Mouse (Mus musculus) frontal cortex, adult 2 months (tissue): Measurements from ENCODE around the gene Gpr63. TPM values are rescaled to one million over a fixed set of nuclear protein-coding genes. Genes with fewer than 3 reads are reported as not detected.
"Not testable (repeated sequence)": the region's sequence is repeated elsewhere in the genome, so short reads cannot be mapped to it uniquely, and the experiment has no call there.

Experiments used
- DNase-seq, 2 experiments: peaks; one replicate each; pipeline ENCODE4 v3.0.0; 2022; ENCODE audit warnings: low spot score in 1 of 2; ENCODE audit errors: extremely low spot score in 1 of 2
- polyA plus RNA-seq: library from polyadenylated mRNA; depleted of rRNA; stranded (reverse); fragments of >200 nt; gene quantifications from 2 replicates; pipeline ENCODE4 v1.2.3, GENCODE M21; 2012; rRNA removed

Gpr63 gene
- polyA plus RNA-seq: 10.1 and 10.3 TPM in 2 replicates

DNA sequence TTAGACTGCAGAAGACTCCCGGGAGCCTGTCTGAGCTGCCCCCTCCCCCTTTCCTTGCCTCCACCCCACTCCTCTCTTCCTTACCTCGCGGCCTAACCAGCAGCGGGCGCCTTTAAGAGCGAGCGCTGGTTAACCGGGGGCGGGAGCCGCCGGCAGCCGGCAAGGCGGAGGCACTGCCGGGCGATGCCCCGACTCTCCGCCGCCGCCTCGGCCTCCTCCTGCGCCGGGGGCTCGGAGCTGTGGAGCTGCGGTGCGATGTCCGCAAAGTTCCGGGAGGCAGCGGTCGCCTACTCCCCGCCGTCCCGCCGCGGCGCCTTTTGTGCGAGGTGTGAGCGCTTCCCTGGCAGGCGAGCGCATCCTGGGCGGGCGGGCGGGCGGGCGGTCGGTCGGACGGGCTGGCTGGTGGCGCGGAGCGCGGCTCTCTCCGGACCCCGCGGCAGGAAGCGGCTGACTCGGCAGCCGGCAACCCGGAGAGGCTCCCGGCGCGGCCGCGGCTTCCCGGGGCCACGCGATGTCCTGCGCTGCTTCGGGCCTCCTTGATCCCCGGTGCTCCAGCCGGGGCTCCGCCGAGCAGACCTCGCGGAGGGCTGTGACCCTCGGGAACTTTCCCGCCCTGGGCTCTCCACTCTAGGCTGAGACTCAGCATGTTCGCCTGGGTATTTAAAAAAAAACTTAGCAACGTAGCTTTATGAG lies at the start of gene Gpr63:
Gpr63 (plus strand) TSS at position 109 of the 693 bp plus-strand sequence.
- DNase-seq: peak; percentile 42 to 79

DNA sequence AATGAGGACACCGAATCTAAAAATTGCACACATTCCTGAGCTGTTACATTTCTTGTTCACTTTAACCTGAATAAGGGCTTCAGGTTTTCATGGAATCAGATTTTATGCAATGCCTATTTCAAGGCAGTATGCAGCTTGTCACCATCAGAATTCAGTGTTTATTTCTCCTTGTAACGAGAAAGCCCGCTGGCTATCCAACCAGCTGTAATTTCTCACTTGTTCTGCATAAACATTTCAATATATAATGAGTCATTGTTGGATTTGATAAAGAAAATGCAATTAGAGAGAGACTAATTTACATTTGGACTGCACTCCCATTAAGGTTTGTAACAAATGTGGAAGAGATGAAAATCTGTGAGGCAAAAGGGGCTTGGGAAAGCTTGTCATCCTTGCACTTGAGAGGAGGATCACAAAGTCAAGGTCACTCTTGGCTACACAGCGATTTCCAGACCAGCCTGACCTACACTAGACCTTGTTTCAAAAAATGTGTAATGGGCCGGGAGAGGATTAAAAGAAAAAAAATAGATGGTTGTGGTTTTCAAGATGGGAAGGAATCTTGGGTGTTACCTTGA lies 46.1 kb upstream of the Gpr63 start:
- no peak for DNase-seq

DNA sequence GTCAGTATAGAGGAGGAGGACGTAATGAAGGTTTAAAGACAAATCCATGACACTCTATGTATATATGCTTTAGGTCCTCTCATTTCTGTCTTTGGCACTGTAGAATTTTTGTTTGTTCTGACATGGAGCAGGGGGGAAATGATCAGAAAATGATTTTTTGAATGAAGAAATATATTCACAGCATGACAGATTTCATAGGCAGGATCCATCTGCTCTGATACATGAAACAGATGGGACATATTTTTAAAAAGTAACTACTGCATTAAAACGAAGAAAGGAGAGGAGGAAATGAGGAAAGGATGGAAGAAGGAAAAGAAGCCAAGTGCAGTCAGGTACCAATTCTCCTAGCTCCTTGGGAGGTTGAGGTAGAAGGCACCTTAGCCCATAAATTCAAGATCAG lies 41.5 kb upstream of the Gpr63 start:
- peak in 1 of 2 experiments; percentile 52 for DNase-seq

DNA sequence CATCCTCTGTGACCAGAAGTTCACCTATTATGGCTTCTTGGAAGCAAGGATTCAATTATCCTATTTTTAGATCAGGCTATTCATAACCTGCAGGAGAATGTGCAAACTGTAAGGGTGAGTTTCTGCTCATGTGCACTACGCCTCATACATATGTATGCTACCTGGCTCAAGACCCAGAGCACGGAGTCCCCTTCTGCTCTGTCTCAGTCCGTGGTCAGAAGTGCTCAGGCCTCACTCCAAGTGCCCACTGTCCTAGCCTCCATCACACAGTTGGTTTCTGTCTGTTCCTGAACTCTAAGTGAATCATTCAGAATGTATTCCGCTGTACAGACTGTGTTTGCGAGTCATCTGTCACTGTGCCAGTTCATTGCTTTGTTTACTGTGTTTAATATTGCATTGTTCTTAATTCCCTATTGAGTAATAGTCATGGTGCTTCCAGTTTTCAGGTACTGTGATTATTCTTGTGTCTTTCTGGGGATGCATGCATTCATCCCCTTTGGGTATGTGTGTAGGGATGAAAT lies 37.9 kb upstream of the Gpr63 start:
- DNase-seq: no peak

DNA sequence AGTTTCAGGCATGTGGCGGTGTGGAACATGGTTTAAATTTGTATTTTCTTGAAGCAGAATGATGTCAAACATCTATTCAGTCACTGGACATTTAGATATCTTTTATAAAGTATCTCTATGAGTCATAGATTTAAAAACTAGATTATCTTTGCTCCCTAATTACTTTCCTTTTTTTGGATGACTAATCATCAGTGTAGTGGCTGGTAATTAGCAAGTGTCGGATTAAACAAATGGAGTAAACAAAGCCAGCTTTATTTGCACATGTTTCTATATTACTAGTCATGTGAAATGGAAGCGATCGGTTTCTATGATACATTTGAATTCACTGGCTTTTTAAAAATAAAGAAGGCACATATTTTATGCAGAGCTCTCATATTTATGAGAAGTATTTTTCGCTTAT lies 37.3 kb upstream of the Gpr63 start:
- no peak for DNase-seq

DNA sequence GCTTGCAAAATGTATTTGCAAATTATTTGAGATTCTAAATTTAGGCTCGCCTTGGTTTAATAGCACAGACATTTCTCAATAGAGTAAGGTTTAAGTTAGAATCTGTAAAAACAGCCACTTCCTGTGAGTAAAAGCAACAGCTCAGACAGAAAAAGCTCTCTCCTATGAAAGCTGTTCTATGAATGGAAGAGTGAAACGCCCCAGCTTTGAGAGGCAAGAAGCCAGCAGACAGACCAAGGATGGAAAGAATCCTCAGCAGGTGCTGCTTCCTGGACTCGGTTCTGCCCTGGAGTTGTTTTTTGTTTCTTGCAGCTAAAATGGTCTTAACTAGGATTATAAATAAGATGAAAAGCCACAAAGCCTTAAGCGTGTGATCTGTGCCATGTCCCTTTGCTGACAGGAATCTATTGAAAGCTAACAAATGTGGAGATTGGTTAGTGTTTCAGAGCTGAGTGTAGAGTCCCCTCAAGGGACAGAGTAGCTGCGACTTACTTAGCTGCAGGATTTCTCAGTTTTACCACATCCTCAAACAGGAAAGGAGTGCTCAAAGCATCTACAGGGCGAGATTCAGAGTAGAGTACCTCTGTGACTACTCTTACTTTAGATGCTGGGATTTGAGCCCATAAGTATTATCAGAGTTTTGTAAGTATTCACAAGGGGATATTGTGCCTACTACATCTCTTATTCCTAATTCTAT lies 23.3 kb upstream of the Gpr63 start:
- DNase-seq: peak in 1 of 2 experiments; percentile 59

DNA sequence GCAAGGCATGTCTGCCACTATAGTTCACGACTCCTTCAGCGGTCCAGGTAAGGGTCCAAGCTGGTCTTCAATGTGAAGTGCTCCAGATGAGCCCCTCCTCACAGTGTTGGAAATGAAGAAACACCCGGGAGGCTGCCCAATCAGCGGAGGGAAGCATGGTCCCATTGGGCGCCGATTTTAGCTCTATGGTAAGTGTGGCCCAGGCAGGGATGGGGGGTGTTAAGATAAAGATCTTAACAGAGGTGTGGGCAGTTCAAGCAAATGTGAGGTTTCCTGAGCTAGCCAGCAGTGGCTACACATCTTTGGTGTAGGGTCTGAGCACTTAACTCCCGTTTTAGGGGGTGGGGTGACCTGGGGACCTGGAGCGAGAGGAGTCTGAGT lies 299 bp upstream of the Gpr63 start:
- DNase-seq: peak in 1 of 2 experiments; percentile 6

DNA sequence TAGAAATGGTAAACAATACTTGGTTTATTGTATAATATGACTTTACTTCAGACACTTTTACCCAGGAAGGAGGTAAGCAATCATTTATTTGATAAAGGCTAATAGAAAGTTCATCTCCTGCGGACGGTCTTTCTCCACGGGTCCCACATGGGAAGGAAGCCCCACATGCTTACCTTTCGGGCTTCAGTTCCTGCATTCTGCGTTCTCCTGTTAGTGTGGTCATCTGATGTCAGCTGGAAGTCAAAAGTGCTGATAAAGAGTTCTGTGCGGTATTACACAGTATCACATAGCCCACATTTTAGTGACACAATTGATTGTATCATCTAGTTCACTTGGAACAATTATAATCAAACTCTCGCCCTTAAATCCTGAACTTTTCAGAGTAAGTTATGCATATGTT lies 1.0 kb downstream of the Gpr63 start:
- DNase-seq: no peak

DNA sequence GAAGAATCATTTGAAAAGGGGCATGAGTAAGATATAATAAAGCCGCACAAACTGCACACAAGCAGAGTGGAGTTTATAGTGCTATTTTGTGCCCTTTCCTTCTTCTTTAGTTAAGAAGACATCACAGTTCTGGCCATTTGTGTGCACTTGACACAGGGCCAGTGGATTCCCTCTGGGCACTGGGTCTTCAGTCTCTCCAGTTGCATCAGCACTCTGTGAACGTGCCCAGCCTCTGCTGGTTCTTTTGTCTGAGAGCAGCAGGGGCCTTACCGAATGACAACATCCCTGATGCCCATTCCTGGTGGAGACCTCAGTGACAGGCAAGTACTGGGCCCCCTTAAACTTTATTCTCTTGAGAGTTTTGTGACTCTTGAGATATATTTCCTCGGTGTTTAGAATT lies 12.4 kb downstream of the Gpr63 start:
- no peak for DNase-seq

DNA sequence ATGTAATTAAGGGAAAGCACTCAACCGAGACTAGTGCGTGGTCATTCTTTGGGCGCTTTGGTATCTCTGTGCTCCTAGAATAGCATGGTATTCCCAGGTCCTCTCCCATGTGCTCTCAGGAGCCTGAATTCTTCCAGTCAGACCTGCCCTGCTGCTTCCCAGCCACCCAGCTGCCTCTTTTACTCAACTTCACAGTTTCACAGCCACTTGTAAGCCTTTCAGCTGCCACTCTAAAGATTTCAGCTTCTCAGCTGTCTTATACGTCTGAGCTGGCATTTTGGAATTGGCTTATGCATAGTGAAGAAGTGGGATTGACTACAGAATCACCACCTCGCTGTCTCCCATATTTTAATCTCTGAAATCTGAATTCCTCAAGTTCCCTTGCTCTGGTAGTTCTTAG lies 19.4 kb downstream of the Gpr63 start:
- no peak for DNase-seq

DNA sequence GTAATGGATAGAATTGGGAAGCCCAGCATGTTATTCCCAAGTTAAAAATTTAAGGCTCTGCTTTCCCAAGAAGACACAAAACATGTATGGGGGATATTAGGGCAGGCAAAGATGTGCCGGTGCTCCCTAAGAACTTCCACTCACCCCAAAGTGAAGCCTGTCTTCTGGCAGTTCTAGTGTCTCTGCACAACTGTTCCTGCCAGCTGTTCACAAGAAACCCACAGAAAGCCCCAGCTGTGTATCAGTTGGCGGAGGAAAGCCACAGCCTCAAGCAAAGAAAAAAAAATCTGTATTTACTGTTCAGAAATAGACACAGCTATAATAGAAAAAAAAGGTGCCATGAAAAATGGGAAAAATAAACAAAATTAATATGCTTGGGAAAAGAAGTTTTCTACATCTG lies 25.3 kb downstream of the Gpr63 start:
- DNase-seq: no peak

DNA sequence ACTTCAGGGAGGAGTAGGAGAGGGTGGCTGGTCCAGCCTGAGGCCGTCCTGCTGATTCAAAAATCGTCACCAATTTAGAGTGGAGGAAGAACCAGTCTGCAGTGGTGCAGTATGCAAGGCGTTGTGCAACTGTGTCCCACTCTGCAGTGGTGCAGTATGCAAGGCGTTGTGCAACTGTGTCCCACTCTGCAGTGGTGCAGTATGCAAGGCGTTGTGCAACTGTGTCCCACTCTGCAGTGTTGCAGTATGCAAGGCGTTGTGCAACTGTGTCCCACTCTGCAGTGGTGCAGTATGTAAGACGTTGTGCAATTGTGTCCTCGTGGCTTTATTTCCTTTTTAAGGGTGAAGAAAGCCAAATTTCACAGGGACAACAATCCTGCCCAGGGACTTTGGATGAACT lies 43.1 kb downstream of the Gpr63 start:
- not testable (repeated sequence) for DNase-seq

DNA sequence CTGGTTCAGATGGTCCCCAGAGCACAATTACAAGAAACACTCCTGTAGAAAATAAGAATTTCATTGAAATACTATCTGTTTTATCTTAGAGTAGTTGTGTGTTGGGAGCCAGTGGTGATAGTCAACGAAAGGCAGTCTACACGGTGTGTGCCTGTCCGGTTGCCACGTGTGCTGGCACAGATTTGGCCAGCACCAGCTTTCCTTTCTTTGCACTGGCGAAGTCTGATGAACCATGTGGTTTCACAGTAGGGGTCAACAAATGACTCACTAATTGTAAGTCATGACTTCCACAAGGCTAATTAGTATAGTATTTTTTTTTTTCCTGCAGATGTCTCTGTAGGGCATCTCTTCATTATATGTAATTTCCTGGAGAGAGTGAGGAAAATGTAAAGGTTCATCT lies 45.6 kb downstream of the Gpr63 start:
- DNase-seq: no peak

DNA sequence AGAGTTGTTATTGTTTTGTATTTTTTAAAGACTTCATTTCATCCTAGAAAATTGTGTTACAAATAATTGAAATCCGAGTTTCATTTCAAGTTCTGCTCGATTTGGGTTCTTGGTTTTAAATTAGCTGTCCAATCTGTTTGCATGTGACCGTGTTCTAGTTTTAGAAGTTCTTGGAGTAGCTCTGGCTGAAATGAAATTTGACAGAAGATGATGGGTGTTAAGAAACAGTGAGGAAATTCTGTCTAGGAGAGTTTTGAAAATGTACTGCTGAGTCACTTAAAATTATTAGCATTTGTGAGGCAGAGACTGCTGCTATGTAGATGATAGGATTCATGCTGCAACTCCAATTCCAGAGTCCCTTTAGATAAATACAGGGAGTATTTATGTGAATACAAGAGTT lies 46.5 kb downstream of the Gpr63 start:
- DNase-seq: peak; percentile 22 to 59

DNA sequence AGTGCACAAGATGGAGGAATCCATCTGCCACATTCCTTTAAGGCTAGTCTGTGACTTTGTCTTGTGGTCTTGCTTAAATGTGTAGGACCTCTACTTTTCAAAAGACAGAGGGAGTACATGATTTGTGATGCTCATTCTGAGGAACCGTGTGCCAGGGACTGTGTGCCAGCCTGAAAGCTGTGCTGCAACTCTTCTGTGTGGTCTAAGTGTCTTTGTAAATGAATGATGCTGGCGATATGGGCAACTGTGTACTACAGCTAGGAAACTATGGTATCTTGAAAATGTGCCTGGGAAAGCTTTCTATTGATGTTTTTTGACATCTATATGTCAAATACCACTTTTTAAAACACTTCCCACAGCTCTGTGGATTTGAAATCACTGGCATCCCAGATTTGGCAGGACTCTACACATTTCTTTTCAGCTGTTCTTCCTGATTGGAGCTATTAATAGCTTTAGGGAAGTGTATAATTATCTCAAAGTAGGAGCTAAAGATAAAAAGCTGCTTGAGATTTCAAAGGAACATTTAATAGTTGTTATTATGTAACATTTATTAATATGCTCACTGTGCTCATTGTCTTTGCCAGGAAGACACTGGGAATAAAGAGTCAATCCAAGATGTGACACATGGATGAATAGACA lies 48.9 kb downstream of the Gpr63 start:
- DNase-seq: peak in 1 of 2 experiments; percentile 32

DNA sequence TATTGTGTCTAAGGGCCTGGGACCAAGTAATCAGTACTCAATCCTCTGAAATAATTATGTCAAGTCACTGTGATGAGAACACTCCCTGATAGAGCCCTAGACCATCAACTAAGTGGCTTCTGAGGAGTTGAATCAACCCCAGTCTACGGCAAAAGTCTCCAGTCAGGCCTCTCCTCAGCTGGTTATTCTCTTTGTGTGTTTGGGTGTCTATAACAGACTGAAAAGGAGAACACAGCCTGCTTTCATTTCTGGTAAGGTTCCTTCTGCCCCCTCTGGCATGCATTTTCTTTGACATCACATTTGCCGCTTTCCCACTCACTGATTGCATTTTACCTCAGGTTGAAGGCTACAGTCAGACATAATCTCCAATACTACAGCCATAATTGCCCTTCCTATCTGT lies 62.0 kb downstream of the Gpr63 start:
- DNase-seq: no peak

DNA sequence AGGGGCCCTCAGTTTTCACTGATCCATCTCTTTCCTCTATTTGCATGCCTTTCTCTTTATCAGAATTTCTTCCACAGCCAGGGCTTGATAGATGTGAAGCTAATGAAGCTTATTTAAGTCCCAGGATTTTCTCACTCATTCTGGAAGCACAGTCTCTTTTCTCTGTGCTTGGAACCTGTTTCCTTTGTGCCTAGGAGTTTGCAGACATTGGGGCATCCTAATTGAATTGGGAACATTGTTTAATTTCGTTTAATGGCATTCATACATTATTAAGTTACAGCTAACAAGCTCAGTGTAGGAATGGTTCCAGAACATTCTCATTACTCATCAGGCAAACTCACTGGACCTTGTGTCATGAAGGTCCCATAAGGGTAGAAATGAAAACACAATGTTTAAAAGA lies 62.5 kb downstream of the Gpr63 start:
- DNase-seq: no peak

DNA sequence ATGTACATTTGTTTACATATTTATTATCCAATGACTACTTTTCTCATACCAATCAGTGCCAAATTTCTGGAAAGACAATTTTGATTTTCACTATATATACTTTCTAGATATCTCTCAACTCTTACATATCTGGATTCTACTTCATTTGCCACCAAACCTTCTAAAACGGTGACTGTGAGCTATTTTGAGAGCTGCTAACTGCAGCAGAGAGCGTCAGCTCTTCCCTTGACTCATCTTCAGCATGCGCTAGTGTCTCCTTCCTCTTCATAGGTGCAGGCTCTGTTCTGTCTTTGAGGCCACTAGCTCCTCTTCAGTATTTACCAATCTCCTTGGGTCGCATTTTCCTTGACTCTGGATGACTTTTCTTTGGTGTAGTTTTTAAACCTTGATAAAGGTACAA lies 63.7 kb downstream of the Gpr63 start:
- DNase-seq: peak in 1 of 2 experiments; percentile 52

DNA sequence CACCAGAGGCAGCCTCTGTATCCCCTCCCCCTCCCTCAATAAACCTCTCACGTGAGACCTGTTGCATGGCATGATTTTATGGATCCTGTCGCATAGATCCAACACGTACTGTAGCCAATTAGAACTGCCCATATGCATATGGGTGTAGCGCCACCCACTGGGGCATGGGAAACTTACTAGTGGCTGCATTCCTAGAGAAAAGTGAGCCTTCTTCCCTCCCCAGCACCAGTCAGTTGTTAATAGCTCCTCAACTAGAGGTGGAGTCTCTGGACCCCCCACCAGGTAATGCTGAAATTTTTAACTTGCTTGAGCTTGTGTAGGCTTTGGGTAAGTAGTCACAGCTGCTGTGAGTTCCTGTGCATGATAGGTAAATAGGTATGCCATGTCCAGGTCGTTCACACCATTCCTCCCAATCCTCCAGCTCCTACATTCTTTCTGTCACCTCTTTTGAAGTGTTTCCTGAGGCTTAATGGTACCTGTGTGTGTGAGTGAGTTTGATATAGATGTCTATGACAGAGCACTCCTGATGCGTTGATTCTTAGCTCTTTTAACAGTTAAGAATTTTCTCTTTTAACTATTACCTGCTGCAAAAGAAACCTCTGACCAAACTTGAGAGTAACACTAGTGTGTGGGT lies 69.1 kb downstream of the Gpr63 start:
- no peak for DNase-seq

DNA sequence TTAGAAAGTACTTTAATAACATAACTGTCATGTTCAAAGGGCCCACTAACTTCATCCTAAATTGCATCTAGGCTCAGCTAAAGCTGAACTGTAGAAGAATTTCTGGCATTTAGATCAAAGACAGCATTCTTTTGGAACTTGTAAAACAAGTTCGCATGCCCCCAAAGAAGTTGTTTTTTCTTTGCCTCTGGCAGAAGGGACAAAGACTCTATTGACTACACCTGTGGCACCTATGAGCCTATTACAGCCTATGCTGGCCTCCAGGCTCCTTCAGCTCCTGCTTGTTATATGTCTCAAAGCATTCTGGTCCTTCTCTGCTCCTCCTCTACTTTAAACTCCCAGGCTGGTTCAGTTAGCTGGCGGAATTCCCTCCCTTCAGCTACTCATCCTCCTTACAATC lies 69.6 kb downstream of the Gpr63 start:
- no peak for DNase-seq

DNA sequence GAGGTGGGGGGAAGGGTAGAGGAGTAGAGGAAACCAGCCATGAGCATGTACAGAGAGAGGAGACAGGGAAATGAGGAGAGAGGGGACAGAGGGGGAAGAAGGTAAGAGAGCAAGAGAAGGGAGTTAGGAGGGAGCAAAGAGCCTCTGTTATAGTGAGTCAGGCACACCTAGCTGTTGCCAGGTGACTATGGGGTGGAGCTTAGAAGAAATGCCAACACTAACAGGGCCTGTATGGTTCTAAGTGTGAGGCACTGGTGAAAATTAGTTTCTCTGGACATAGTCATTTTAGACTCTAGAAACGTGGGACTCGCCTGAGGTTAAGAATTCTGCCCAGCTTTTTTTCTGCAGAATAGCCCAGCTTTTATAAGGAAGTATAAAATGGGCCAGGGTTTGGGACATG lies 71.1 kb downstream of the Gpr63 start:
- no peak for DNase-seq
